Mouse (Mus musculus): ENCODE measurements around the gene Cltrn. TPM values are rescaled to one million over a fixed set of nuclear protein-coding genes. Genes with fewer than 3 reads are reported as not detected.

Gene Cltrn
- total and polyA plus RNA-seq, 2 experiments, result not detected

- no peak for TF ChIP-seq CTCF (IDR thresholded peaks at IDR 0.05; ENCODE audit: low read depth, low read length)
- no peak for TF ChIP-seq POLR2A (IDR thresholded peaks at IDR 0.05; ENCODE audit: extremely low read depth, insufficient read depth, low read length)
- no peaks in the 10 kb centered on the region for H3K4me1 ChIP-seq (ENCODE audit: control insufficient read depth, insufficient read depth, low read length)
- peak; percentile 3 for DNase-seq (ENCODE audit: extremely low read depth, low read depth, low spot score)
- H3K36me3 ChIP-seq (ENCODE audit: control insufficient read depth, insufficient read depth, low read length), result no peaks in the 10 kb centered on the region
- H3K79me2 ChIP-seq (ENCODE audit: control insufficient read depth, insufficient read depth, low read length), result no peaks in the 10 kb centered on the region
- H3K27ac ChIP-seq (replicated peaks; ENCODE audit: insufficient read depth, low read depth, low read length), result no peak overlapping the region
- 52% methylated on average over 7 of the region's 7 CpGs for WGBS
- no peak overlapping the region for H3K9ac ChIP-seq (ENCODE audit: low read depth, low read length)
- H3K4me3 ChIP-seq (ENCODE audit: insufficient read depth, low read depth, low read length), result no peak overlapping the region
- H3K27me3 ChIP-seq (ENCODE audit: control insufficient read depth, insufficient read depth, low read length), result no peaks in the 10 kb centered on the region
Observed at GRCm38 (mm10) chrX:164092300-164093169, 3.9 kb downstream of the Cltrn start.

GRCm38 (mm10) chrX:164093435-164093834 lies 4.8 kb downstream of the Cltrn start:
- Histone ChIP-seq H3K9ac (ENCODE audit: low read depth, low read length) (no peak overlapping the region), H3K36me3 (ENCODE audit: control insufficient read depth, insufficient read depth, low read length) (no peaks in the 10 kb centered on the region), H3K4me3 (ENCODE audit: insufficient read depth, low read depth, low read length) (no peak overlapping the region), H3K27me3 (ENCODE audit: control insufficient read depth, insufficient read depth, low read length) (no peaks in the 10 kb centered on the region), H3K4me1 (ENCODE audit: control insufficient read depth, insufficient read depth, low read length) (no peaks in the 10 kb centered on the region), H3K79me2 (ENCODE audit: control insufficient read depth, insufficient read depth, low read length) (no peaks in the 10 kb centered on the region), H3K27ac (replicated peaks; ENCODE audit: insufficient read depth, low read depth, low read length) (no peak overlapping the region)
- DNase-seq (ENCODE audit: extremely low read depth, low read depth, low spot score), result no peak
- WGBS, result 91% methylated on average over 5 of the region's 5 CpGs
- TF ChIP-seq POLR2A (IDR thresholded peaks at IDR 0.05; ENCODE audit: extremely low read depth, insufficient read depth, low read length) (no peak), CTCF (IDR thresholded peaks at IDR 0.05; ENCODE audit: low read depth, low read length) (no peak)

- no peak for DNase-seq (ENCODE audit: extremely low read depth, low read depth, low spot score)
- Histone ChIP-seq H3K79me2 (ENCODE audit: control insufficient read depth, insufficient read depth, low read length) (no peaks in the 10 kb centered on the region), H3K27ac (replicated peaks; ENCODE audit: insufficient read depth, low read depth, low read length) (no peak overlapping the region), H3K27me3 (ENCODE audit: control insufficient read depth, insufficient read depth, low read length) (no peaks in the 10 kb centered on the region), H3K4me3 (ENCODE audit: insufficient read depth, low read depth, low read length) (no peak overlapping the region), H3K36me3 (ENCODE audit: control insufficient read depth, insufficient read depth, low read length) (no peaks in the 10 kb centered on the region), H3K4me1 (ENCODE audit: control insufficient read depth, insufficient read depth, low read length) (no peaks in the 10 kb centered on the region), H3K9ac (ENCODE audit: low read depth, low read length) (no peak overlapping the region)
- WGBS, result 97% methylated on average over 2 of the region's 2 CpGs
- TF ChIP-seq CTCF (IDR thresholded peaks at IDR 0.05; ENCODE audit: low read depth, low read length) (no peak), POLR2A (IDR thresholded peaks at IDR 0.05; ENCODE audit: extremely low read depth, insufficient read depth, low read length) (no peak)
Observed at GRCm38 (mm10) chrX:164095838-164096237, 7.2 kb downstream of the Cltrn start.

GRCm38 (mm10) chrX:164101483-164101882 lies 12.9 kb downstream of the Cltrn start:
- peak; percentile 8 for DNase-seq (ENCODE audit: extremely low read depth, low read depth, low spot score)
- no peaks in the 10 kb centered on the region for H3K4me1 ChIP-seq (ENCODE audit: control insufficient read depth, insufficient read depth, low read length)

GRCm38 (mm10) chrX:164102198-164102597 lies 13.6 kb downstream of the Cltrn start:
- DNase-seq (ENCODE audit: extremely low read depth, low read depth, low spot score), result no peak
- Histone ChIP-seq H3K27me3 (ENCODE audit: control insufficient read depth, insufficient read depth, low read length) (no peaks in the 10 kb centered on the region), H3K27ac (replicated peaks; ENCODE audit: insufficient read depth, low read depth, low read length) (no peak overlapping the region), H3K4me1 (ENCODE audit: control insufficient read depth, insufficient read depth, low read length) (no peaks in the 10 kb centered on the region), H3K36me3 (ENCODE audit: control insufficient read depth, insufficient read depth, low read length) (no peaks in the 10 kb centered on the region), H3K79me2 (ENCODE audit: control insufficient read depth, insufficient read depth, low read length) (no peaks in the 10 kb centered on the region), H3K4me3 (ENCODE audit: insufficient read depth, low read depth, low read length) (no peak overlapping the region), H3K9ac (ENCODE audit: low read depth, low read length) (no peak overlapping the region)
- TF ChIP-seq POLR2A (IDR thresholded peaks at IDR 0.05; ENCODE audit: extremely low read depth, insufficient read depth, low read length) (no peak), CTCF (IDR thresholded peaks at IDR 0.05; ENCODE audit: low read depth, low read length) (no peak)
- WGBS, result 90% methylated on average over 7 of the region's 7 CpGs

More at GRCm38 (mm10) chrX:164101483-164101882, 12.9 kb downstream of the Cltrn start:
- no peak overlapping the region for H3K4me3 ChIP-seq (ENCODE audit: insufficient read depth, low read depth, low read length)
- no peaks in the 10 kb centered on the region for H3K27me3 ChIP-seq (ENCODE audit: control insufficient read depth, insufficient read depth, low read length)
- H3K79me2 ChIP-seq (ENCODE audit: control insufficient read depth, insufficient read depth, low read length), result no peaks in the 10 kb centered on the region
- TF ChIP-seq CTCF (IDR thresholded peaks at IDR 0.05; ENCODE audit: low read depth, low read length) (peak; percentile 43), POLR2A (IDR thresholded peaks at IDR 0.05; ENCODE audit: extremely low read depth, insufficient read depth, low read length) (no peak)
- H3K27ac ChIP-seq (replicated peaks; ENCODE audit: insufficient read depth, low read depth, low read length), result no peak overlapping the region
- H3K36me3 ChIP-seq (ENCODE audit: control insufficient read depth, insufficient read depth, low read length), result no peaks in the 10 kb centered on the region
- H3K9ac ChIP-seq (ENCODE audit: low read depth, low read length), result no peak overlapping the region

- Histone ChIP-seq H3K36me3 (ENCODE audit: control insufficient read depth, insufficient read depth, low read length) (no peaks in the 10 kb centered on the region), H3K27ac (replicated peaks; ENCODE audit: insufficient read depth, low read depth, low read length) (no peak overlapping the region), H3K9ac (ENCODE audit: low read depth, low read length) (no peak overlapping the region), H3K27me3 (ENCODE audit: control insufficient read depth, insufficient read depth, low read length) (no peaks in the 10 kb centered on the region), H3K4me1 (ENCODE audit: control insufficient read depth, insufficient read depth, low read length) (no peaks in the 10 kb centered on the region), H3K4me3 (ENCODE audit: insufficient read depth, low read depth, low read length) (no peak overlapping the region), H3K79me2 (ENCODE audit: control insufficient read depth, insufficient read depth, low read length) (no peaks in the 10 kb centered on the region)
- TF ChIP-seq CTCF (IDR thresholded peaks at IDR 0.05; ENCODE audit: low read depth, low read length), result no peak
- no peak for TF ChIP-seq POLR2A (IDR thresholded peaks at IDR 0.05; ENCODE audit: extremely low read depth, insufficient read depth, low read length)
- 57% methylated on average over 6 of the region's 6 CpGs for WGBS
- DNase-seq (ENCODE audit: extremely low read depth, low read depth, low spot score), result no peak
Observed at GRCm38 (mm10) chrX:164102656-164103055, 14.0 kb downstream of the Cltrn start.
